Mouse (Mus musculus): ENCODE data around the gene Arvcf. TPM values are rescaled to one million over a fixed set of nuclear protein-coding genes. Genes with fewer than 3 reads are reported as not detected.
A peak's percentile ranks its signal among the peaks of the same experiment; 100 is the strongest.

Gene Arvcf
- polyA plus RNA-seq, 1 experiment from 2014 or later = 34.0 TPM

GRCm38 (mm10) chr16:18449005-18449404, 101.0 kb downstream of the Arvcf start:
- ATAC-seq (ENCODE audit: low read depth) = no peak
- Histone ChIP-seq H3K27ac (ENCODE audit: low read length) (no peak overlapping the region), H3K27me3 (ENCODE audit: control insufficient read depth, insufficient read depth, low read depth, low read length) (no peaks in the 10 kb centered on the region), H3K4me3 (ENCODE audit: low read length) (no peak overlapping the region), H3K9me3 (ENCODE audit: control insufficient read depth, low read length) (no peaks in the 10 kb centered on the region), H3K4me1 (replicated peaks; ENCODE audit: control insufficient read depth, insufficient read depth, low read length) (no peaks in the 10 kb centered on the region; the same call in 1 of the 2 replicates), H3K4me2 (ENCODE audit: low read depth, low read length) (no peak overlapping the region), H3K36me3 (ENCODE audit: control insufficient read depth, insufficient read depth, low read length) (no peaks in the 10 kb centered on the region), H3K9ac (ENCODE audit: low read length) (no peak overlapping the region)
- WGBS = 87% methylated on average over 4 of the region's 4 CpGs

- Histone ChIP-seq H3K36me3 (ENCODE audit: control insufficient read depth, insufficient read depth, low read length) (no peaks in the 10 kb centered on the region), H3K4me2 (ENCODE audit: low read depth, low read length) (no peak overlapping the region), H3K27me3 (ENCODE audit: control insufficient read depth, insufficient read depth, low read depth, low read length) (no peaks in the 10 kb centered on the region), H3K4me3 (ENCODE audit: low read length) (no peak overlapping the region), H3K27ac (ENCODE audit: low read length) (no peak overlapping the region), H3K9ac (ENCODE audit: low read length) (no peak overlapping the region), H3K4me1 (replicated peaks; ENCODE audit: control insufficient read depth, insufficient read depth, low read length) (no peaks in the 10 kb centered on the region; the same call in 1 of the 2 replicates), H3K9me3 (ENCODE audit: control insufficient read depth, low read length) (no peaks in the 10 kb centered on the region)
- WGBS = 48% methylated on average over 9 of the region's 9 CpGs
- 0 out of 2 replicates have a peak, but pooled peaks have one; percentile 39 for ATAC-seq (ENCODE audit: low read depth)
Measured at GRCm38 (mm10) chr16:18451486-18452181, 103.7 kb downstream of the Arvcf start.

- Histone ChIP-seq H3K36me3 (ENCODE audit: control insufficient read depth, insufficient read depth, low read length) (no peaks in the 10 kb centered on the region), H3K4me1 (replicated peaks; ENCODE audit: control insufficient read depth, insufficient read depth, low read length) (no peaks in the 10 kb centered on the region; the same call in 1 of the 2 replicates), H3K4me3 (ENCODE audit: low read length) (no peak overlapping the region), H3K9me3 (ENCODE audit: control insufficient read depth, low read length) (no peaks in the 10 kb centered on the region), H3K9ac (ENCODE audit: low read length) (no peak overlapping the region), H3K27ac (ENCODE audit: low read length) (no peak overlapping the region), H3K4me2 (ENCODE audit: low read depth, low read length) (no peak overlapping the region), H3K27me3 (ENCODE audit: control insufficient read depth, insufficient read depth, low read depth, low read length) (no peaks in the 10 kb centered on the region)
- no peak for ATAC-seq (ENCODE audit: low read depth)
- WGBS = 77% methylated on average over 8 of the region's 8 CpGs
Measured at GRCm38 (mm10) chr16:18452361-18452862, 104.4 kb downstream of the Arvcf start.

- H3K4me3 ChIP-seq (ENCODE audit: low read length) = no peak overlapping the region
- H3K27me3 ChIP-seq (ENCODE audit: control insufficient read depth, insufficient read depth, low read depth, low read length) = no peaks in the 10 kb centered on the region
- no peak overlapping the region for H3K9ac ChIP-seq (ENCODE audit: low read length)
- no peaks in the 10 kb centered on the region for H3K36me3 ChIP-seq (ENCODE audit: control insufficient read depth, insufficient read depth, low read length)
- no peaks in the 10 kb centered on the region for H3K9me3 ChIP-seq (ENCODE audit: control insufficient read depth, low read length)
- H3K4me1 ChIP-seq (replicated peaks; ENCODE audit: control insufficient read depth, insufficient read depth, low read length) = peaks cover 1% of the 10 kb centered on the region
- no peak overlapping the region for H3K4me2 ChIP-seq (ENCODE audit: low read depth, low read length)
- no peak overlapping the region for H3K27ac ChIP-seq (ENCODE audit: low read length)
- 47% methylated on average over 5 of the region's 5 CpGs for WGBS
- ATAC-seq (ENCODE audit: low read depth) = no peak
Measured at GRCm38 (mm10) chr16:18453846-18454245, 105.9 kb downstream of the Arvcf start.

- 74% methylated on average over 6 of the region's 6 CpGs for WGBS
- Histone ChIP-seq H3K27ac (ENCODE audit: low read length) (no peak overlapping the region), H3K36me3 (ENCODE audit: control insufficient read depth, insufficient read depth, low read length) (no peaks in the 10 kb centered on the region), H3K4me1 (replicated peaks; ENCODE audit: control insufficient read depth, insufficient read depth, low read length) (peaks cover 16% of the 10 kb centered on the region), H3K4me2 (ENCODE audit: low read depth, low read length) (no peak overlapping the region), H3K27me3 (ENCODE audit: control insufficient read depth, insufficient read depth, low read depth, low read length) (no peaks in the 10 kb centered on the region), H3K9me3 (ENCODE audit: control insufficient read depth, low read length) (no peaks in the 10 kb centered on the region), H3K9ac (ENCODE audit: low read length) (no peak overlapping the region), H3K4me3 (ENCODE audit: low read length) (no peak overlapping the region)
- ATAC-seq (ENCODE audit: low read depth) = no peak
Measured at GRCm38 (mm10) chr16:18455407-18455806, 107.4 kb downstream of the Arvcf start.

MicroRNA genes within 50 kb of the gene (microRNA counts, 519-probe panel; counts per million panel counts)
- 3,042 counts per million, percentile 58 among the panel's probes with 10 or more counts for microRNA mmu-miR-185

Small RNAs within 50 kb of the gene (microRNA-seq; reads per million reads assigned to microRNA genes)
- gene Gm26219 (not detected), gene Mir185 (265 reads per million, percentile 61 among the genes with 10 or more reads in this experiment)

Other genes starting within 250 kb of the Arvcf start
- 0.35 TPM in 2 replicates for gene Rtn4r, start 220.5 kb upstream of the Arvcf start, polyA plus RNA-seq (2015; fragmentation: Nextera tagmentation; extraction: Ambion mirVana)
- not detected in 2 replicates for gene Ccdc188, start 130.3 kb upstream of the Arvcf start, polyA plus RNA-seq (2015; fragmentation: Nextera tagmentation; extraction: Ambion mirVana)
- 9.1 and 9.3 TPM in 2 replicates for gene Zdhhc8, start 113.0 kb upstream of the Arvcf start, polyA plus RNA-seq (2015; fragmentation: Nextera tagmentation; extraction: Ambion mirVana)
- gene Trmt2a, start 99.5 kb upstream of the Arvcf start, polyA plus RNA-seq (2015; fragmentation: Nextera tagmentation; extraction: Ambion mirVana) = 95.2 and 106 TPM in 2 replicates
- 459 and 514 TPM in 2 replicates for gene Ranbp1, start 99.5 kb upstream of the Arvcf start, polyA plus RNA-seq (2015; fragmentation: Nextera tagmentation; extraction: Ambion mirVana)
- 1.8 and 2.8 TPM in 2 replicates for gene Gm49776, start 89.9 kb upstream of the Arvcf start, polyA plus RNA-seq (2015; fragmentation: Nextera tagmentation; extraction: Ambion mirVana)
- 26.6 and 28.8 TPM in 2 replicates for gene Dgcr8, start 58.9 kb upstream of the Arvcf start, polyA plus RNA-seq (2015; fragmentation: Nextera tagmentation; extraction: Ambion mirVana)
- 27.0 and 28.7 TPM in 2 replicates for gene Tango2, start 79 bp upstream of the Arvcf start, polyA plus RNA-seq (2015; fragmentation: Nextera tagmentation; extraction: Ambion mirVana)
- 22.0 and 22.1 TPM in 2 replicates for gene Txnrd2, start 78.2 kb downstream of the Arvcf start, polyA plus RNA-seq (2015; fragmentation: Nextera tagmentation; extraction: Ambion mirVana)
- gene Comt, start 78.7 kb downstream of the Arvcf start, polyA plus RNA-seq (2015; fragmentation: Nextera tagmentation; extraction: Ambion mirVana) = 124 and 125 TPM in 2 replicates
- 14.1 and 14.3 TPM in 2 replicates for gene Gnb1l, start 150.5 kb downstream of the Arvcf start, polyA plus RNA-seq (2015; fragmentation: Nextera tagmentation; extraction: Ambion mirVana)
- gene Rtl10, start 150.7 kb downstream of the Arvcf start, polyA plus RNA-seq (2015; fragmentation: Nextera tagmentation; extraction: Ambion mirVana) = 4.0 and 4.5 TPM in 2 replicates
- gene Tbx1, start 242.5 kb downstream of the Arvcf start, polyA plus RNA-seq (2015; fragmentation: Nextera tagmentation; extraction: Ambion mirVana) = 5.5 and 6.2 TPM in 2 replicates

All from lung, embryonic 16.5 days (tissue).